Mouse (Mus musculus) left cerebral cortex, adult 8-10 months (tissue): ENCODE data around the gene Wwtr1. TPM values are rescaled to one million over a fixed set of nuclear protein-coding genes. Genes with fewer than 3 reads are reported as not detected.
A peak's percentile ranks its signal among the peaks of the same experiment; 100 is the strongest.

Experiments used
- DNase-seq, 2 experiments: peaks; one replicate each; pipeline ENCODE4 v3.0.0; 2022; ENCODE audit warnings: low spot score in 2 of 2
- total RNA-seq, 4 experiments: library from RNA; stranded (reverse); gene quantifications; 2 replicates each; pipeline ENCODE4 v1.2.4; 2022

Wwtr1 gene
- 10 to 100 TPM; 11.3 to 13.5 (median 12.4) TPM for total RNA-seq

- DNase-seq = peak; percentile 28 to 43
These were observed at the start of gene Wwtr1 for GRCm38 (mm10) chr3:57575660-57576055. TSS of gene Wwtr1 (minus strand) at chr3:57575910.

DNA sequence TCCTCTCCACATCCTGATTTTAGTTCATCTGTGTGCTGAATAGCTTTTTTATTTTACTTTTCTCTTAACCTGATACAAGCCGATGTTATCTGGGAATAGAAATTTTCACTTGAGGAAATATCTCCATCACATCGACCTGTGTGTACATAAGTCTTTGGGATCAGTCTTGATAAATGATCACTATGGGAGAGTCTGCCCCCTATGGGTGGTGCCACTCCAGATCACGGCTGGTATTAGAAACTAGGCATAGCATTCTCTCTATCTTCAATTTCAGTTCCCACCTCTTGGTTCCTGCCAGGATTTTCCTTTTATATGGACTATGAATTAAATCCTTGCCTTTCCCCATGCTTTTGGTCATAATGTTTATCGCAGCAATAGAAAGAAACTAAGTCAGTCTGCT, 44.0 kb upstream of the Wwtr1 start:
- DNase-seq = no peak

GRCm38 (mm10) chr3:57615652-57616051, 39.9 kb upstream of the Wwtr1 start:
- no peak for DNase-seq

DNA sequence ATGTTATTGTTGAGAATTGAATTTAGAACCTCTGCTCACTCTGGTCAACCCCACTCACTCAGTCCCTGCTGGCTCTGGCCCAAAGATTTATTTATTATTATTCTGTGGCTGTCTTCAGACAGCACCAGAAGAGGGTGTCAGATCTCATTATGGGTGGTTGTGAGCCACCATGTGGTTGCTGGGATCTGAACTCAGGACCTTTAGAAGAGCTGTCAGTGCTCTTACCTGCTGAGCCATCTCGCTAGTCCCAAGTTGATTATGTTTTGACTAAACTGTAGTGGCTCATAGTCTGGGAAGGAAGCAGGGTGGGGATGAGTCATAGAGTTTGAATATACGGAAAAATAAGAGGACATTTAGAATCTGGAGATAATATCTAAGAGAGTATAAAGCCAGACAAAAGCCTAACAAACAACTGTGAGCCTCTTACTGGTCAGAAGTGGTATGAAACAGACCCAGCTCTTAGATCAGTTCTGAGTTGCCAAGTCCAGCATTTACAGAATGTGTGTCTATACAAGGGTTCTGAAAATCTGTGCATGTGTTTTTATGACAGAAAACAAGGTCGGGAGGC, 36.8 kb upstream of the Wwtr1 start:
- no peak for DNase-seq

DNA sequence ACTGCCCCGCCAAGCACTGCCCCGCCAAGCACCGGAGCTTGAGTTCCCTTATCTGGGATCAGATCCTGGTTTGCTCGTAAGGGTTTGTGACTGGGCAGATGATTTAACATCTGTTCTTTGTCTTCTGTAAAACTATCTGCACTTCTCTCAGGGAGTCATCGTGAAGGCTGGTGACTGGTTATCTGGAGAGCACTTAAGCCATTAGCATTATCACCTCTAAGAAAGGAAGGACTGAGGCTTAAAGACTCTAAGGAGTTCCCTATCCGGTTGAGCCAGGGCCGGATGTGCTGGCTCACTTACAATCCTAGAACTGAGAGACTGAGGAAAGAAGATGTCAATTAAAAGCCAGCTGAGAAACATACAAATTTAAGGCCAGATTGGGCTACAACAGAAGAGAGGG, 36.1 kb upstream of the Wwtr1 start:
- no peak for DNase-seq

DNA sequence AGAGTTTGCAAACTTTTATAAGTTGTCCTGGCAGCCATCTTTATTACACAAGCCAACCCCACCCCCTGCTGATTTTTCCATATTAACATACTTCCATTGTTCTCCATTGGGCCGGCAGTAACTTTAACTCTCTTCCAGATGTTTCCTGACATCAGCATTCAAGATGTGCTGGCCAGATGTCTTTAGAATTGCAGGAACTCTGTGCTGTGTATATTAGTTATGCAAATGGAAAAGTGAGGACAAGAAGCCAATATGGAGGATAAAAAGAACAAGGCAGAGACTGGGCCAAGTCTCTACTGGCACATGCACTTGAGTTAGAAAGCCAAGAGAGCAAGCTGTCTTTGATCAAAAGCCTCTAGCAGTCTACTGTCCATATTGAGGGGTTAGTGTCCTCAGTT, 28.9 kb upstream of the Wwtr1 start:
- no peak for DNase-seq

DNA sequence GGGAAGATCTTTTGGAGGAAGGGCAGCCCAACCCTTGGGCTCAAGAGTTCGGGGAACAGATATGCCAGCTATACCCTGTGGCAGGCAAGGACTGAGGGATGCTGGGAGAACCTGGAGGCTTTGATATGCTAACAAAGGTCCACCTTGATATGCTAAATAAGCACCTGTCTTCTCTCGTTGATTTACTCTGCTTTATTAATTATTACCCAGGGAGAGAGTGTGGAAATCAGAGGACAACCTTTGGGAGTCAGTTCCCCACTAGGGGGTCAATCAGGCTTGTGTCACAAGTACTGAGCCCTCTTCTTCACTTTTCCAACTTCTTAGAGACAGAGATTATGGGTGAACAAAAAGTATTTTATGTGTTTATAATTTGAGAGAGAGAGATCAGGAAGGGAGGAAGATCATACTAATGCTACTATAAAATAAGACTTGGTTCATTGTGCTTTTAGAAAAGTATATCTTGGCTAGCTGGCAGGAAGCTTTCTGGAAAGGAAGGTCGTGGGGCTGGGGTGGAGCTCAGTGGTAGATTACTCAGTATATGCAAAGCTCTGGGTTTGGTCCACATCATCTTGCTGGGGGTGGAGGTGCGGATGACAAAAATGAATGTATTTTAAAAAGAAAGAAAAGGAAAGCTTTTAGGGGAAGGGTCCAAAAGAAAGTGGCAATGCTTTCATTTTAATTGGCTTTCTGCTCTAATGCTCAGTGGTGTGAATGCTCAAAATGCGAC, 28.3 kb upstream of the Wwtr1 start:
- no peak for DNase-seq

GRCm38 (mm10) chr3:57602610-57603009, 26.9 kb upstream of the Wwtr1 start:
- DNase-seq = no peak

DNA sequence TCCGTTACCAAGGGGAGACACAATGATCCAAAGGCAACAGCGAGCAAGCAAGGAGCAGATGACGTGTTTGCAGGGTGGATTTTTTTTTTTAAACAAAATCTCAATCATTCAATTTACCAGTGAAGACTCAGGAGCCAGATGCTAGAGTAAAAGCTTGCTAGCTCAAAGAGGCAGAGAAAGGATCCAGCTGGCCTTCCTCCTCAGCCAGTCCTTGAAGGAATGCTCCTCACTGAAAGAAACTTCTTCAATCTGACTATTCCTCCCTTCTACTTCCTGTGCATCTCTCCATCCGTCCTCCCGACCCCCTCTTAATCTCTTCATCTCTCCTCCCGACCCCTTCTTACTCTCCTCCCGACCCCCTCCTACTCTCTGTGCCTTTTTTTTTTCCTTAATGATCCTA, 20.9 kb upstream of the Wwtr1 start:
- no peak for DNase-seq

GRCm38 (mm10) chr3:57595506-57595905, 19.8 kb upstream of the Wwtr1 start:
- no peak for DNase-seq

GRCm38 (mm10) chr3:57585967-57586366, 10.3 kb upstream of the Wwtr1 start:
- DNase-seq = no peak

DNA sequence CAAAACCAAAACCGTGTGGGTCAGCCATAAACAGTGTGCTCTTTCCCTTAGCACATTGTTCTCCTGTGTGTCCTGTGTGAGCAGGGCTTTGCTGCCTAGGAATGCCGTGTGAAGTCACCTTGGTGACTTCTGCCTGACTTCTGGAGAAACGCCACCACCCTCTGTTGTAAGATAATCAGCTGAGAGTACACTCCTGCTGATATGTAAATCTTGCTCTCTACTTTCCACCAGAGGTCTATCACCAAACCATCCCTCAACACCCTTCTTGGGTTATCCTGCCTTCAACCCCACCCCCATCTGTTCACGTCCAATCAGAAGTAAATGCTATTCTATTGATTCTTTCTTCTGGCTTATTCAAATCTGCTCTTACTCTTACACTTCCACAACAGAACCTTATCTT, 7.8 kb upstream of the Wwtr1 start:
- DNase-seq = no peak

GRCm38 (mm10) chr3:57580426-57581195, 4.9 kb upstream of the Wwtr1 start:
- no peak for DNase-seq

GRCm38 (mm10) chr3:57576056-57576824, 530 bp upstream of the Wwtr1 start:
- DNase-seq = no peak

DNA sequence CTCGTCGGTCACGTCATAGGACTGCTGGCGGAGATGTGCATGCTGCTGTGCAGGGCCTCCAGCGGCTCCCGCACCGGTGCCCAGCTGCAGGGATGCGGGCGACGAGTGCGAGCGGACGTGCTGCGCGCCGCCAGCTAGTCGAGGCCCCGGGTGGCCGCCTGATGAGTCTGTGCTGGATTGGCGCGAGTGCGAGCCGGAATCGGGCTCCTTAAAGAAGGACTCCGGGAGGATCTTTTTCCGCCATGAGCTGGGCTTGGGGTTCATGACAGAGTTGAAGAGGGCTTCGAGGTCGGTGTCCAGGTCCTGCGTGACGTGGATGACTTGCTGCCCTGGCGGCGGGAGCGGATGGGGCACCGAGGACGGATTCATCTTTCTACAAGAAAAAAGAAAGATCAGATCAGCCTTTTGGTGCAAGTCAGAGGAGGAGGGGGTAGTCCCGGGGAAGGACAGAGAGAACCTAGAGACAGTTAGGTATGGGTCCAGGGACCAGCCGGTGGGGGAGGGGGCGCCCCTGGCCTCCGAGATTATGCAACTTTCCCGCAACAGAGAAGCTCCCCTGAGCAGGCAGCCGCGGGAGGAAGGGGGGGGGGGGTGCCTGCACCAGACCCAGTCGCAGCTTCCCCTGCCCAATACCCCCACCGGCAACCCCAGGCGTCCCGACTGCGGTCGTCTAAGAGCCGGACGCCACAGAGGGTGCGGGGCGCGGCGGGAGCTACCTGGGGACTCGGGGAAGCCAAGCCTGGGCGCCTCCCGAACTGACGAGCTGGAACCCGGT, 638 bp downstream of the Wwtr1 start:
- peak; percentile 13 to 19 for DNase-seq

DNA sequence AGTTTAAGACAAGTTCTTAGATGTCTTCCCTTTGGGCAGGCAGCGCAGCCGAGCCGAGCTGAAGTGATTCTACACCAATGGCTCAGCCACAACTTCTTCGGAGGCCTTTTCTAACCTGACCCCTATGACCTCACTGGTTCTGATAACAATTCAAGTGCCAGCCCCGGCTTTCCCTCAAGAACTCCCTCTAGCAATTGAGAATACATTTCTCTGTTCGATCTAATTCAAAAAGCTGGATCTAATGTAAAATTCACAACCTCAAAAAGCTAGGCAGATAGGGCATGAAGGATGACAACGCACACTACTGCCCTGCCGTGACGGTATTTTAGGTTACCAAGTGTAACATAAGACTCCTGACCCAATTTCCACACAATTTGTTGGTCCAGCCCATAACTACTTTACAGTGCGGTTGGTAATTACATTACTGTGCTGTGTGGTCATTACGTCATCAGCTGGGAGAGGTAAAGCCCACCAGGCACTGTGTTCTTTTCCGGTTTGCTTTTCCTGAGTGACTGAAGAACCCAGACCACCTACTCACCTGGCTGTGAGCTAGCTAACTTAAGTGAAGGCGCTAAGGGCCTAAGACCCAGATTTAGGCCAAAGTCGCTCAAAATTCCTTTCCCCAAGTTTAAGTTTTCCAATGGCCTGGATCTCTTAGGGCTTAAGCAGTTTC, 1.7 kb downstream of the Wwtr1 start:
- no peak for DNase-seq

- no peak for DNase-seq
These were observed 3.3 kb downstream of the Wwtr1 start for GRCm38 (mm10) chr3:57572331-57572975.

GRCm38 (mm10) chr3:57566655-57567054, 9.1 kb downstream of the Wwtr1 start:
- DNase-seq = no peak

DNA sequence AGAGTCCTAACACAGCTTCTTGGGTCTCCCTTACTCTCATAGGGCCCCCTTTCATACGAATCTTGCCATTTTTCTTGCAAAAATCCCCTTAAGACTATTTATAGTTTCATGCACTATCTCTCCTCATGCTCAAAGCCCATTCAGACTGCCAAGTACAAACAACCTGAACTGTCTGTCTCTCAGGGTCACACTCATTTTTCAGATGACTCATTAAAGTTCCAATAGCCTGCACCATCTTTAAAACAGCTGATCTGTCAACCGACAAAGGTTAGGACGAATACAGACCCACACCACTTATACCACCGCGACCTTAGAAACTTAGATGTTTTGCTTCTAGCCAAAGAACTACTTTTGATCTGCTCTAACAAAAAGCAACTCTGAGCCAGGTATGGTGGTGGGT, 12.1 kb downstream of the Wwtr1 start:
- DNase-seq = no peak

DNA sequence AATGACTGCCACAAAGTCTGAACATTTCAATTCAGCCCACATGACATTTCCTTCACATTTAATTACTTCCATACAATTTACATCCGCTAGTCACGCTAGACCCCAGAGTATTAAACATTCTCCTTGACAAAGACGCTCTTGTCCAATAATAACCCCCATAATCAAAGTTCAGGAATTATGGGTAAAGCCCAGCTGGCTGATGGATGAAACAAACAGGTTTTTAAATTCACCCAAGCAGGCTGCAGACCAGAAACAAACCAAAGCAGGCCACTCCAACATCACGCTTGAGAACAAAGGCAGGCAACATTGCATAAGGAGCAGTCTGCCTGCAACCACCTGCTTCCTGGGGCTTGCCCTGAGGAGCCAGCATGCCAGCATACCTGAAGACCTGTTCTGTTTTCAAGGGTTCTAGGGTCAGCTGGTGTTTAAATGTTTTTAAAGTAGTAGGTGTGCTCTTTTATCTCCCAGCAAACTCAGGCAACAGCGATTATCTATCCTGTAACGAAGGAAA, 12.7 kb downstream of the Wwtr1 start:
- DNase-seq = no peak
